Mouse (Mus musculus) CH12.LX (cell line): Measurements from ENCODE around the gene Hoxa10. TPM values are rescaled to one million over a fixed set of nuclear protein-coding genes. Genes with fewer than 3 reads are reported as not detected.

ENCODE experiments used
- DNase-seq: peaks from one replicate; pipeline ENCODE4 v3.0.0-alpha.2; 2013; ENCODE audit errors: extremely low read depth
- H3K27ac ChIP-seq: 2 replicates; pipeline ENCODE4 v1.5.1; 2012; ENCODE audit warnings: low read depth, mild to moderate bottlenecking, control low read depth, moderate library complexity; ENCODE audit not compliant: insufficient read depth
- H3K27me3 ChIP-seq: replicated peaks from 2 replicates; pipeline ENCODE3; 2012; ENCODE audit warnings: inconsistent platforms
- H3K36me3 ChIP-seq, 2 experiments: replicated peaks in 1 of 2; 2 replicates each; pipeline versions ENCODE3 to v1.6.1; 2012; ENCODE audit warnings: inconsistent platforms in 1 of 2, low read length in 1 of 2, mild to moderate bottlenecking in 1 of 2, mixed read lengths in 1 of 2, moderate library complexity in 1 of 2; ENCODE audit not compliant: control insufficient read depth in 1 of 2, insufficient read depth in 1 of 2
- H3K4me1 ChIP-seq, 2 experiments: 2 replicates each; pipeline ENCODE4 v1.6.1; 2012; ENCODE audit warnings: inconsistent platforms in 1 of 2, moderate library complexity in 1 of 2; ENCODE audit not compliant: insufficient read depth in 2 of 2, control insufficient read depth in 1 of 2
- H3K4me2 ChIP-seq: 2 replicates; pipeline ENCODE4 v1.6.1; 2012; ENCODE audit warnings: low read depth, mild to moderate bottlenecking, control low read depth; ENCODE audit not compliant: poor library complexity, insufficient read depth, severe bottlenecking
- H3K4me3 ChIP-seq, 3 experiments: fragments of 150-350 bp in 1 of 3; sonication (generic) in 1 of 3; replicated peaks in 1 of 3; 2 replicates each; pipeline versions ENCODE3 to v1.5.1; 2011 to 2012; ENCODE audit warnings: low read depth in 2 of 3, low read length in 2 of 3, mild to moderate bottlenecking in 2 of 3, moderate library complexity in 2 of 3, control low read depth in 1 of 3, improper control_type of control experiment in 1 of 3, inconsistent platforms in 1 of 3, mixed read lengths in 1 of 3; ENCODE audit not compliant: poor library complexity in 1 of 3
- H3K79me2 ChIP-seq: replicated peaks from 2 replicates; pipeline ENCODE4 v1.6.1; 2012; ENCODE audit warnings: mild to moderate bottlenecking, moderate library complexity; ENCODE audit not compliant: control insufficient read depth, poor library complexity, insufficient read depth, severe bottlenecking; ENCODE audit errors: extremely low read depth
- H3K9ac ChIP-seq: 2 replicates; pipeline ENCODE4 v1.6.1; 2012; ENCODE audit warnings: low read depth, mild to moderate bottlenecking, control low read depth, moderate library complexity; ENCODE audit not compliant: insufficient read depth
- H3K9me3 ChIP-seq: replicated peaks from 2 replicates; pipeline ENCODE3; 2012; ENCODE audit warnings: low read length, inconsistent platforms, mixed read lengths
- BHLHE40 ChIP-seq: IDR thresholded peaks from 2 replicates; pipeline ENCODE4 v1.6.1; 2011; ENCODE audit warnings: mild to moderate bottlenecking, low read depth, low read length, improper control_type of control experiment
- CHD1 ChIP-seq: IDR thresholded peaks from 2 replicates; pipeline ENCODE4 v1.6.1; 2012; ENCODE audit warnings: low read depth, low read length, improper control_type of control experiment, inconsistent platforms
- CHD2 ChIP-seq: IDR thresholded peaks from 2 replicates; pipeline ENCODE4 v1.6.1; 2011; ENCODE audit warnings: low read length, improper control_type of control experiment
- CTCF ChIP-seq, 2 experiments: IDR thresholded peaks in 1 of 2; conservative IDR thresholded peaks in 1 of 2; 2 replicates each; pipeline ENCODE4 v1.5.1; 2011 to 2012; ENCODE audit warnings: low read depth in 2 of 2, low read length in 2 of 2, improper control_type of control experiment in 1 of 2, inconsistent platforms in 1 of 2, mild to moderate bottlenecking in 1 of 2, moderate library complexity in 1 of 2
- E2F4 ChIP-seq: IDR thresholded peaks from 2 replicates; pipeline ENCODE4 v1.6.1; 2011; ENCODE audit warnings: low read depth, low read length, improper control_type of control experiment; ENCODE audit not compliant: insufficient replicate concordance
- EP300 ChIP-seq: IDR thresholded peaks from 2 replicates; pipeline ENCODE4 v1.6.1; 2011; ENCODE audit warnings: low read length, improper control_type of control experiment
- GABPA ChIP-seq: IDR thresholded peaks from 2 replicates; pipeline ENCODE4 v1.6.1; 2012; ENCODE audit warnings: low read depth, low read length, improper control_type of control experiment, inconsistent platforms; ENCODE audit not compliant: insufficient replicate concordance
- HCFC1 ChIP-seq: IDR thresholded peaks from 2 replicates; pipeline ENCODE4 v1.6.1; 2012; ENCODE audit warnings: low read depth, mild to moderate bottlenecking, inconsistent platforms, low read length, improper control_type of control experiment
- IRF4 ChIP-seq: IDR thresholded peaks from 2 replicates; pipeline ENCODE4 v1.6.1; 2014; ENCODE audit warnings: low read depth, mild to moderate bottlenecking, inconsistent platforms, low read length, improper control_type of control experiment
- KAT2A ChIP-seq: IDR thresholded peaks from 2 replicates; pipeline ENCODE4 v1.6.1; 2012; ENCODE audit warnings: low read length, improper control_type of control experiment, inconsistent platforms; ENCODE audit not compliant: insufficient replicate concordance
- MAX ChIP-seq: IDR thresholded peaks from 2 replicates; pipeline ENCODE4 v1.6.1; 2011; ENCODE audit warnings: low read length, improper control_type of control experiment
- MEF2A ChIP-seq: IDR thresholded peaks from 2 replicates; pipeline ENCODE4 v1.6.1; 2014; ENCODE audit warnings: low read depth, mild to moderate bottlenecking, inconsistent platforms, low read length, improper control_type of control experiment, borderline replicate concordance
- NRF1 ChIP-seq: IDR thresholded peaks from 2 replicates; pipeline ENCODE4 v1.6.1; 2014; ENCODE audit warnings: low read depth, mild to moderate bottlenecking, inconsistent platforms, low read length, improper control_type of control experiment, moderate library complexity
- POLR2A ChIP-seq: IDR thresholded peaks from 2 replicates; pipeline ENCODE4 v1.6.1; 2011; ENCODE audit warnings: low read depth, mild to moderate bottlenecking, improper control_type of control experiment, low read length
- POLR2AphosphoS2 ChIP-seq: IDR thresholded peaks from 2 replicates; pipeline ENCODE4 v1.6.1; 2011; ENCODE audit warnings: low read depth, low read length, improper control_type of control experiment
- RAD21 ChIP-seq: IDR thresholded peaks from 2 replicates; pipeline ENCODE4 v1.6.1; 2011; ENCODE audit warnings: low read depth, mild to moderate bottlenecking, low read length, improper control_type of control experiment, moderate library complexity
- RCOR1 ChIP-seq: conservative IDR thresholded peaks from 2 replicates; pipeline ENCODE4 v1.6.1; 2012; ENCODE audit warnings: low read depth, mild to moderate bottlenecking, inconsistent platforms, low read length, improper control_type of control experiment
- SMC3 ChIP-seq: IDR thresholded peaks from 2 replicates; pipeline ENCODE4 v1.6.1; 2011; ENCODE audit warnings: low read depth, low read length, improper control_type of control experiment
- TBP ChIP-seq: conservative IDR thresholded peaks from 2 replicates; pipeline ENCODE4 v1.6.1; 2011; ENCODE audit warnings: low read depth, low read length, improper control_type of control experiment
- TCF12 ChIP-seq: IDR thresholded peaks from 2 replicates; pipeline ENCODE4 v1.6.1; 2014; ENCODE audit warnings: low read depth, mild to moderate bottlenecking, inconsistent platforms, low read length, improper control_type of control experiment
- USF1 ChIP-seq: IDR thresholded peaks from 2 replicates; pipeline ENCODE4 v1.6.1; 2014; ENCODE audit warnings: low read depth, mild to moderate bottlenecking, inconsistent platforms, low read length, improper control_type of control experiment
- ZC3H11A ChIP-seq: IDR thresholded peaks from 2 replicates; pipeline ENCODE4 v1.6.1; 2012; ENCODE audit warnings: low read depth, mild to moderate bottlenecking, inconsistent platforms, low read length, improper control_type of control experiment
- ZMIZ1 ChIP-seq: IDR thresholded peaks from 2 replicates; pipeline ENCODE4 v1.6.1; 2012; ENCODE audit warnings: low read depth, mild to moderate bottlenecking, inconsistent platforms, low read length, improper control_type of control experiment
- ZNF384 ChIP-seq: IDR thresholded peaks from 2 replicates; pipeline ENCODE4 v1.6.1; 2012; ENCODE audit warnings: low read depth, low read length, improper control_type of control experiment, inconsistent platforms
- dilution Hi-C: fragments of 300-500 bp; cut with MboI; formaldehyde crosslinking; loops from 2 replicates; pipeline ENCODE4 v1.14.3; 2020; ENCODE audit warnings: low sequenced_read_pairs; ENCODE audit not compliant: extremely low pct_unique_long_range_greater_than_20kb, extremely low pct_ligation_motif_present
- in situ Hi-C: fragments of 300-500 bp; cut with MboI; formaldehyde crosslinking; loops from 3 replicates; pipeline ENCODE4 v1.14.3; 2019; ENCODE audit warnings: low sequenced_read_pairs, low pct_ligation_motif_present, low pct_unique_long_range_greater_than_20kb, mixed read lengths
- polyA plus RNA-seq: library from polyadenylated mRNA; unstranded; fragments of >175 nt; gene quantifications from 2 replicates; pipeline ENCODE4 v1.2.1, GENCODE M21; 2012; ENCODE audit warnings: low read depth; ENCODE audit not compliant: insufficient read length
- total RNA-seq, 2 experiments: library from RNA; depleted of rRNA; stranded (reverse); fragments of 300-350 nt in 1 of 2; fragments of >200 nt in 1 of 2; gene quantifications; 2 replicates each; pipeline ENCODE4 v1.2.3; 2012 to 2014

The Hoxa10 gene
- total and polyA plus RNA-seq, 3 experiments: 5.2 to 14.5 (median 14.3) TPM

GRCm38 (mm10) chr6:52264106-52264790 lies 23.6 kb upstream of the Hoxa10 start:
- H3K27me3 ChIP-seq: peaks cover 21% of the 10 kb centered on the region
- no peak overlapping the region for H3K9ac ChIP-seq
- in situ Hi-C loops (loop anchor here (10.0 to 25.0 kb wide), 2 partner anchors 571 to 648 kb away; no protein-coding TSS in a partner anchor), dilution Hi-C loops (no loop called here)
- no peak overlapping the region for H3K4me3 ChIP-seq
- no peak for TF ChIP-seq ZNF384
- no peak for TF ChIP-seq TBP
- no peak for TF ChIP-seq POLR2A
- TF ChIP-seq E2F4: no peak
- no peak for TF ChIP-seq RCOR1
- no peak for TF ChIP-seq CHD1
- TF ChIP-seq, all 38 proteins: peak for 0
- no peaks in the 10 kb centered on the region for H3K36me3 ChIP-seq
- H3K4me2 ChIP-seq: no peak overlapping the region
- peaks cover 5% of the 10 kb centered on the region for H3K9me3 ChIP-seq
- H3K79me2 ChIP-seq: no peaks in the 10 kb centered on the region
- H3K4me1 ChIP-seq: peaks cover 0 to 4% of the 10 kb centered on the region in 2 experiments; a peak in 1 of 4 replicates
- no peak overlapping the region for H3K27ac ChIP-seq
- DNase-seq: no peak

GRCm38 (mm10) chr6:52263321-52263585 lies 22.6 kb upstream of the Hoxa10 start:
- Histone ChIP-seq H3K27me3 (peaks cover 23% of the 10 kb centered on the region), H3K36me3 (no peaks in the 10 kb centered on the region), H3K9me3 (peaks cover 5% of the 10 kb centered on the region), H3K79me2 (no peaks in the 10 kb centered on the region), H3K9ac (no peak overlapping the region), H3K4me2 (no peak overlapping the region), H3K4me3 (no peak overlapping the region), H3K27ac (no peak overlapping the region), H3K4me1 (no peaks in the 10 kb centered on the region)
- no peak for DNase-seq
- dilution Hi-C loops: no loop called here
- in situ Hi-C loops: loop anchor here (10.0 to 25.0 kb wide), 2 partner anchors 572 to 649 kb away; no protein-coding TSS in a partner anchor
- TF ChIP-seq IRF4 (no peak), EP300 (no peak), CTCF (conservative IDR thresholded peaks at IDR 0.05 in 1 of 2, IDR thresholded peaks at IDR 0.05 in 1 of 2; ENCODE audit: low read depth in 2 of 2, low read length in 2 of 2) (no peak), SMC3 (no peak), KAT2A (no peak), CHD2 (no peak), MAX (no peak), USF1 (no peak), RCOR1 (no peak), RAD21 (no peak), POLR2AphosphoS2 (no peak), TBP (no peak), BHLHE40 (no peak), HCFC1 (no peak), MEF2A (no peak), NRF1 (no peak), GABPA (no peak), ZMIZ1 (no peak), TCF12 (no peak), ZC3H11A (no peak)
- TF ChIP-seq, all 38 proteins: peak for 0
